Mouse (Mus musculus): Measurements from ENCODE around the gene Cask. TPM values are rescaled to one million over a fixed set of nuclear protein-coding genes. Genes with fewer than 3 reads are reported as not detected.

The Cask gene
- polyA plus RNA-seq, 1 experiment from 2014 or later, result 27.3 TPM

- H3K9me3 ChIP-seq (ENCODE audit: control insufficient read depth, low read depth, low read length), result no peaks in the 10 kb centered on the region
- H3K4me3 ChIP-seq (ENCODE audit: low read depth, low read length), result no peak overlapping the region
- H3K27me3 ChIP-seq (ENCODE audit: control insufficient read depth, insufficient read depth, low read length), result no peaks in the 10 kb centered on the region
- ATAC-seq (ENCODE audit: insufficient number of reproducible peaks, insufficient read depth, low FRiP score, low read depth), result no peak
- no peaks in the 10 kb centered on the region for H3K4me1 ChIP-seq (ENCODE audit: control insufficient read depth, insufficient read depth, low read length)
- H3K4me2 ChIP-seq (replicated peaks; ENCODE audit: low read depth, low read length), result no peak overlapping the region
- 65% methylated on average over 4 of the region's 4 CpGs for WGBS
- H3K9ac ChIP-seq (replicated peaks; ENCODE audit: low read depth, low read length), result no peak overlapping the region
- no peak overlapping the region for H3K27ac ChIP-seq (ENCODE audit: low read length)
- no peaks in the 10 kb centered on the region for H3K36me3 ChIP-seq (ENCODE audit: control insufficient read depth, insufficient read depth, low read length)
Measured at GRCm38 (mm10) chrX:13472751-13473225, 378.4 kb downstream of the Cask start.

GRCm38 (mm10) chrX:13471925-13472324 is 379.2 kb downstream of the Cask start:
- Histone ChIP-seq H3K36me3 (ENCODE audit: control insufficient read depth, insufficient read depth, low read length) (no peaks in the 10 kb centered on the region), H3K4me1 (ENCODE audit: control insufficient read depth, insufficient read depth, low read length) (no peaks in the 10 kb centered on the region), H3K27me3 (ENCODE audit: control insufficient read depth, insufficient read depth, low read length) (no peaks in the 10 kb centered on the region), H3K4me2 (replicated peaks; ENCODE audit: low read depth, low read length) (no peak overlapping the region), H3K27ac (ENCODE audit: low read length) (no peak overlapping the region), H3K9me3 (ENCODE audit: control insufficient read depth, low read depth, low read length) (no peaks in the 10 kb centered on the region), H3K4me3 (ENCODE audit: low read depth, low read length) (no peak overlapping the region), H3K9ac (replicated peaks; ENCODE audit: low read depth, low read length) (no peak overlapping the region)
- whole genome bisulfite sequencing, result 85% methylated on average over 3 of the region's 3 CpGs
- no peak for ATAC-seq (ENCODE audit: insufficient number of reproducible peaks, insufficient read depth, low FRiP score, low read depth)

- no peak for ATAC-seq (ENCODE audit: insufficient number of reproducible peaks, insufficient read depth, low FRiP score, low read depth)
- no peak overlapping the region for H3K4me3 ChIP-seq (ENCODE audit: low read depth, low read length)
- no peaks in the 10 kb centered on the region for H3K36me3 ChIP-seq (ENCODE audit: control insufficient read depth, insufficient read depth, low read length)
- H3K4me2 ChIP-seq (replicated peaks; ENCODE audit: low read depth, low read length), result no peak overlapping the region
- no peaks in the 10 kb centered on the region for H3K27me3 ChIP-seq (ENCODE audit: control insufficient read depth, insufficient read depth, low read length)
- no peak overlapping the region for H3K27ac ChIP-seq (ENCODE audit: low read length)
- no peaks in the 10 kb centered on the region for H3K9me3 ChIP-seq (ENCODE audit: control insufficient read depth, low read depth, low read length)
- 64% methylated on average over 9 of the region's 9 CpGs for WGBS
- H3K4me1 ChIP-seq (ENCODE audit: control insufficient read depth, insufficient read depth, low read length), result no peaks in the 10 kb centered on the region
- no peak overlapping the region for H3K9ac ChIP-seq (replicated peaks; ENCODE audit: low read depth, low read length)
Measured at GRCm38 (mm10) chrX:13469160-13470116, 381.7 kb downstream of the Cask start.

- Histone ChIP-seq H3K9me3 (ENCODE audit: control insufficient read depth, low read depth, low read length) (no peaks in the 10 kb centered on the region), H3K4me1 (ENCODE audit: control insufficient read depth, insufficient read depth, low read length) (no peaks in the 10 kb centered on the region), H3K4me2 (replicated peaks; ENCODE audit: low read depth, low read length) (no peak overlapping the region), H3K27me3 (ENCODE audit: control insufficient read depth, insufficient read depth, low read length) (no peaks in the 10 kb centered on the region), H3K4me3 (ENCODE audit: low read depth, low read length) (no peak overlapping the region), H3K9ac (replicated peaks; ENCODE audit: low read depth, low read length) (no peak overlapping the region), H3K27ac (ENCODE audit: low read length) (no peak overlapping the region), H3K36me3 (ENCODE audit: control insufficient read depth, insufficient read depth, low read length) (no peaks in the 10 kb centered on the region)
- 70% methylated on average over 6 of the region's 6 CpGs for WGBS
- ATAC-seq (ENCODE audit: insufficient number of reproducible peaks, insufficient read depth, low FRiP score, low read depth), result no peak
Measured at GRCm38 (mm10) chrX:13467121-13467571, 384.0 kb downstream of the Cask start.

Small RNAs within 50 kb of the gene (microRNA-seq; reads per million reads assigned to microRNA genes)
- gene Gm25246, result not detected

Other genes with a start within 250 kb of the Cask start
- 3.4 and 3.6 TPM in 2 replicates for gene Gpr34, start 219.3 kb downstream of the Cask start, polyA plus RNA-seq (2014; fragmentation: Nextera tagmentation; extraction: Ambion mirVana)
- 0.81 and 1.3 TPM in 2 replicates for gene Gpr82, start 190.0 kb downstream of the Cask start, polyA plus RNA-seq (2014; fragmentation: Nextera tagmentation; extraction: Ambion mirVana)